Mouse (Mus musculus): ENCODE measurements around the gene Specc1. TPM values are rescaled to one million over a fixed set of nuclear protein-coding genes. Genes with fewer than 3 reads are reported as not detected.

The Specc1 gene
- polyA plus RNA-seq, 1 experiment from 2014 or later = 8.8 TPM

DNA sequence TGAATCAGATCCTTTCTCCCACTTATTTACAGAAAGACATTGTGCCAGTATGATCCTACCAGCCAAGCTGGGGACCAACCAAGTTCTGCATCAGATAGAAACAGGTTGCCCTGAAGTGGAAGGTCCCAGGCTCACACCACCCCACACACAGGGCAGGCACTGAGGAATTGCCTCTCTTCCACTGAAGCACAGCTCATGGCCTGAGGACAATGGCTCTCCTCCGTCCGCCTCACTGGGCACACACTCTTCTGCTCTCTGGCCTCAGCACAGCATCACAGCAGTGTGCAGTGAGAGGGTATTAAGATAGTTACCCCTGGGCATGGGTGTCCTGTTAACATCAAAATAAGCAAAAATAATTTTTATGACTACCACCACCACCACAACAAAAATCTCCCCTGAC is 252.5 kb downstream of the Specc1 start:
- Histone ChIP-seq H3K27me3 (no peaks in the 10 kb centered on the region), H3K4me3 (no peak overlapping the region), H3K4me1 (no peaks in the 10 kb centered on the region), H3K27ac (no peak overlapping the region), H3K9me3 (no peaks in the 10 kb centered on the region), H3K9ac (no peak overlapping the region), H3K36me3 (no peaks in the 10 kb centered on the region), H3K4me2 (no peak overlapping the region)
- 82% methylated on average over 2 of the region's 2 CpGs for WGBS
- ATAC-seq (ENCODE audit: insufficient number of reproducible peaks, low FRiP score, low TSS enrichment, low read depth) = no peak

DNA sequence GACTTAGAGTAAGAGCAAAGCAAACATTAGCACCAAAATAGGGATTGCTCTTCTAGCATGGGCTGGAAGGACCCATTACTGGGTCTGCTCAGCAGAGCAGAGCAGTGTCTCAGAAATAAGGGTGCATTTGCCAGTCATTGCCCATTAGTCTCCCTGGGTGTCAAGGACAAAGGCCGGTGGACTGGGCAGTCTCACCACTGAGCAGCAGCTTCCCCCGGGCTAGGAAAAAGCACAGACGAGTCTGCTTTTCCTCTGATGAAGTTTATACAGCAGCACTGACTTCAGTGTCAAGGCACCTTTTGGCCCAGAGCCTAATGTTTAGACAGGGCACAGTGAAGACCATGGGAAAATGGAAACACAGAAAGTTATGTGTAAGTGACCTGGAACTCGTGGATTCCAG is 253.3 kb downstream of the Specc1 start:
- H3K4me2 ChIP-seq = no peak overlapping the region
- H3K27me3 ChIP-seq = no peaks in the 10 kb centered on the region
- no peaks in the 10 kb centered on the region for H3K9me3 ChIP-seq
- H3K27ac ChIP-seq = no peak overlapping the region
- H3K4me3 ChIP-seq = no peak overlapping the region
- no peaks in the 10 kb centered on the region for H3K36me3 ChIP-seq
- no peak for ATAC-seq (ENCODE audit: insufficient number of reproducible peaks, low FRiP score, low TSS enrichment, low read depth)
- H3K4me1 ChIP-seq = no peaks in the 10 kb centered on the region
- no peak overlapping the region for H3K9ac ChIP-seq
- WGBS = 57% methylated on average over 4 of the region's 4 CpGs

DNA sequence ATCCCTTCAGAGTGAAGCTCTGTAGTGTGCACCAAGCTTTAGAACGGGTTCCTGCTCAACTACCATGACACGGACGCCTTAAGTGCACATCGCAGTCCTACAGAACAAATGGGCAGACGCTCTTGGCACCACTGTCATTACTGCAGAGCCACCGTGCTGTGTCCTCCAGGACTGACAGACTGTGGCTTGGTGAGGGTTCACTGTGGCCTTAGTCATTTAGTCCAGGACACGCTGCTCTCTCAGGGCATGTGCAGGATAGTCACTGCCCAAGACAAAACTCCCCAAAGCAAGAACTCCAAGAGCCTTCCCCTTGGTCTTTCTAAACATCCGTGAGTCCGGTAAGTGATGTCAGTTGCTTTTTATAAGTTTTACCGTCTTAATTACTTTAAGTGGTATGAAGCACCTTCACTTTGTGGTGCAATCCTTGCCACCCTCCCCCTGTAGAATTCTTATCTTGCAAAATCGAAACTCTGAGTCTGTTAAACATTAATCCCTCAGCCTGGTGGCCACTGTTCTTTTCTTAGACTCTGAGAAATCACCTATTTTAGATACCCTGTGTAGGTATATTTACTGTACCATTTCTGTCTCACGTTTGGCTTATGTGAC is 256.9 kb downstream of the Specc1 start:
- Histone ChIP-seq H3K9ac (no peak overlapping the region), H3K4me3 (no peak overlapping the region), H3K27me3 (no peaks in the 10 kb centered on the region), H3K4me1 (no peaks in the 10 kb centered on the region), H3K27ac (no peak overlapping the region), H3K9me3 (no peaks in the 10 kb centered on the region), H3K4me2 (no peak overlapping the region), H3K36me3 (no peaks in the 10 kb centered on the region)
- ATAC-seq (ENCODE audit: insufficient number of reproducible peaks, low FRiP score, low TSS enrichment, low read depth) = no peak
- 87% methylated on average over 12 of the region's 12 CpGs for WGBS

DNA sequence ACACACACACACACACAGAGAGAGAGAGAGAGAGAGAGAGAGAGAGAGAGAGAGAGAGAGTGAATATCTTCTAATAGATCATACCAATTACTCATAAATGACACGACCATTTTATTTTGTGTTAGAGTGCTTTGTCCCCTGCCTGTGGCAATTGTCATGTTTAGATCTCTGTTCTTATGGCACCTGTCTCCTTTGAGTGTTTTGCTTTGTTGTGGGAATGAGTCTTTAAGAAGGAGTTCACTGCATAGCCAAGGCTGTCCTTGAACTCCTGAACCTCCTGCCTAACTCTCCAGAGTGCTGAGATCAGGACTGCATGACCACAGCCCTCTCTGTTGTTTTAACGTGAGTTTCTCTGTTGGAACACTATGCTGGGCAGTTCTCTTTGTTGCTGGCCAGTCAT is 258.5 kb downstream of the Specc1 start:
- Histone ChIP-seq H3K36me3 (no peaks in the 10 kb centered on the region), H3K4me1 (no peaks in the 10 kb centered on the region), H3K27me3 (no peaks in the 10 kb centered on the region), H3K9me3 (no peaks in the 10 kb centered on the region), H3K4me2 (no peak overlapping the region), H3K9ac (no peak overlapping the region), H3K4me3 (no peak overlapping the region), H3K27ac (no peak overlapping the region)
- no peak for ATAC-seq (ENCODE audit: insufficient number of reproducible peaks, low FRiP score, low TSS enrichment, low read depth)
- WGBS = 78% methylated on average over 2 of the region's 2 CpGs

DNA sequence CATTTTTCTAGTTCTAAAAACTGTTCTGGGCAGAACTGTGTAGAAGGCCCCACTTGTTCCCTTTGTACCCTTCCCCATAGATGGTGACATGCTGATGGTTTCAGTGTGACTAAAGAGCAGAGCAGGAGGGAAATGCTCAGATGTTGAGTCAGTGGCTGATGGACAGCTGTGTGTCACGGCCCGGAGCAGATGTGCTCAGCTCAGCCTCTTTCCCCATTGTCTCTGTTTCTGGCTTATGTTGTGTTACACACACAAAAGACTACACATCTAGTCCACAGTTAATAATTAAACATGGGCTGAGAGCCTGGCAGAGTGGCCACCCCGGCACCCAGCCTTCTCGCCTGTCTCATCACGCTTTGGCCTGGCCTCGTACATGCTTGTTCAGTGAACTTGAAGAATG is 261.2 kb downstream of the Specc1 start:
- Histone ChIP-seq H3K4me1 (no peaks in the 10 kb centered on the region; the same call in 1 of the 2 replicates), H3K9ac (no peak overlapping the region), H3K9me3 (no peaks in the 10 kb centered on the region), H3K27me3 (no peaks in the 10 kb centered on the region), H3K36me3 (no peaks in the 10 kb centered on the region), H3K4me2 (no peak overlapping the region), H3K4me3 (no peak overlapping the region), H3K27ac (no peak overlapping the region)
- ATAC-seq (ENCODE audit: insufficient number of reproducible peaks, low FRiP score, low TSS enrichment, low read depth) = no peak
- WGBS = 75% methylated on average over 6 of the region's 6 CpGs

DNA sequence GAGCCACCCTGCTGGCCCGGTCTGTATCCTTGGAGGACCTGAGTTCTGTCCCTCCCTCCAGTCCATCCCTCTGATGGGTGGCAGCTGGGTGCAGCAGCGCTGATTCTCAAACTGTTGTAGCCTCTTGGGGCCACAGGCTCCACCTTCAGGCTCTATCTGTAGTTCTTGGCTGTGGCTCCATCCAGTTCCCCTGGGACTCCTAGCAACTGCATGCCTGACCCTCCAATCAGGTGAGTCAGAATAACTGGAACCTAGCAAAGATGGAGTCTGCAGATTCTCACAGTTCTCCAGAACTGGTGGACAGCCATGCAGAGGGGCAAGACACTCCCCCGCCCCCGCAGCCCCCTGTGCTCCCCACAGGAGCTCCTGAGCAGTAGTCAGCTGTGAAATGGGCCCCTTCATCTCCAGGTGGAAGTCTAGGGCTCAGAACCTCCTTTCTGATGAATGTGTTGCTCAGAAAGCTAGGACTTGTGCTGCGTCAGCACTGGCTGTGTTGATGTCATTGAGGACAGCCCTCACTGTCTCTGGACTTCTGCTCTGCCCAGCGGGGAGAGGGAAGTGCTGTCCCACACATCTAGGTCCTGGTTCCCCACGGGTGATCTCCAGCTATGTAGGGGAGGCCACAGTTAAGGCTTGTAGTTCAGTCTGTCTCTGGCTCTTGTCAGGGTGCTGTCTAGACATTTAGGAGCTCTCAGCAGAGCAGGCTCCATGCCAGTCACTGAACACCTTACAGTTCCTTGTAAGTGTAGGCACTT is 264.4 kb downstream of the Specc1 start:
- peaks cover 6% of the 10 kb centered on the region for H3K4me1 ChIP-seq
- ATAC-seq (ENCODE audit: insufficient number of reproducible peaks, low FRiP score, low TSS enrichment, low read depth) = no peak
- no peak overlapping the region for H3K27ac ChIP-seq
- 74% methylated on average over 7 of the region's 7 CpGs for whole genome bisulfite sequencing
- no peaks in the 10 kb centered on the region for H3K36me3 ChIP-seq
- no peaks in the 10 kb centered on the region for H3K9me3 ChIP-seq
- H3K27me3 ChIP-seq = no peaks in the 10 kb centered on the region
- H3K4me2 ChIP-seq = no peak overlapping the region
- H3K9ac ChIP-seq = no peak overlapping the region
- no peak overlapping the region for H3K4me3 ChIP-seq

DNA sequence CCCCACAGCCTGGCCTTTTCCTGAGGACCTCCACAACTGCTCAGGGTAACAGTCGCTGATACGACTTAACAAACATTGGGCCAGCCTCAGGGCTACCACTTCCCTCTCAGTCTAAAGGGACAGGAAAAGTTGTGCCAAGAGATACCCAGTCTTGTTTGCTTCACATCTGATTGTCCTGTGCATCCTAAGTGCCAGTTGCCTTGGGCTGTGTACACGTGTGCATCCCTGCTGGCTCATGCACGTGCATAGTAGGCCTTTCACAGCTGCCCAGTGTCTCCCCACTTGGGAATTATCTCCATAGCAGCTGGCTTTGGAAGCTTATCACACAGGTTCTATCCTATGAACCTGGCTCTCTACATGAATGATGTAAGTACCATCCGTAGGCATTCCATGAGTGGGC is 266.9 kb downstream of the Specc1 start:
- Histone ChIP-seq H3K9me3 (no peaks in the 10 kb centered on the region), H3K4me2 (no peak overlapping the region), H3K4me3 (no peak overlapping the region), H3K9ac (no peak overlapping the region), H3K27me3 (no peaks in the 10 kb centered on the region), H3K27ac (no peak overlapping the region), H3K4me1 (peaks cover 6% of the 10 kb centered on the region), H3K36me3 (no peaks in the 10 kb centered on the region)
- no peak for ATAC-seq (ENCODE audit: insufficient number of reproducible peaks, low FRiP score, low TSS enrichment, low read depth)
- WGBS = 85% methylated on average over 5 of the region's 5 CpGs

DNA sequence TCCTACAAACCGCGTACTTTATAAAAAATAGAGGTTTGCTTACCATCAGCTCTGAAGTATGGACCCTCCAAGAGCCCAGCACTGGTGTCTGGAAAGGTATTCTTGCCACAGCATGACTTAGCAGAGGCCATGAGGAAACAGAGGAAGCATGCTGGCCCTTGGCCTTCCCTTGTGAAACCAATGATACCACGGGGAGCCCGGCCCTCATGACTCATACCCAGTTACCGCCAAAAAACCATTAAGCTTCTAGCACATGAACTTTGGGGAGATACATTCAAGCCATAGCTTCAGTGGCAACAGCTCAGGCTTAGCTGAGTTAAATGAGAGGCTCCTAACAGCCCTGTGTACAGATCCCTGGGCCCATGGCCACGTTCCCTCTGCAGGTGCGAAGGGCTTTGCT is 267.4 kb downstream of the Specc1 start:
- no peak for ATAC-seq (ENCODE audit: insufficient number of reproducible peaks, low FRiP score, low TSS enrichment, low read depth)
- Histone ChIP-seq H3K4me2 (no peak overlapping the region), H3K27me3 (no peaks in the 10 kb centered on the region), H3K27ac (no peak overlapping the region), H3K9me3 (no peaks in the 10 kb centered on the region), H3K9ac (no peak overlapping the region), H3K4me1 (peaks cover 6% of the 10 kb centered on the region), H3K36me3 (no peaks in the 10 kb centered on the region), H3K4me3 (no peak overlapping the region)
- 84% methylated on average over 7 of the region's 7 CpGs for WGBS

DNA sequence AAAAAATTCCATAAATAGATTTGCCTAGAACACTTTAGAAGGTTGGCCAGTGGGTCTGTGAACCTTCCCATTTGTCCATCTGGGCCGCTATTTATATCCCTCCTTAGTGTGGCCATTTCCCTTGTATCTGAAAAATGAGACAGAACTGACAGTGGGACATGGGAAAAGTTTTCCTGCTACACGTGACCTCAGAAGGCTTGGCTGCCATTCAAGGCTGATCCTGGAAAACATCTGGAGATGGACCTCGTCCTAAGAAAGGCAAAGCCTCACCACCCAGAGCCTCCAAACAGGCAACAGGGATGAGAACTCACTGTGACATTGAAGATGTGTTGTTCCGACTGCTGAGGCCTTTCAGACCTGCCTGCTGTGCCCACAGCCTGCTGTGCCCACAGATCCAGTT is 268.2 kb downstream of the Specc1 start:
- 49% methylated on average over 4 of the region's 4 CpGs for WGBS
- H3K4me2 ChIP-seq = no peak overlapping the region
- H3K27ac ChIP-seq = no peak overlapping the region
- H3K9me3 ChIP-seq = no peaks in the 10 kb centered on the region
- no peaks in the 10 kb centered on the region for H3K36me3 ChIP-seq
- no peak for ATAC-seq (ENCODE audit: insufficient number of reproducible peaks, low FRiP score, low TSS enrichment, low read depth)
- peaks cover 6% of the 10 kb centered on the region for H3K4me1 ChIP-seq
- H3K9ac ChIP-seq = no peak overlapping the region
- H3K27me3 ChIP-seq = no peaks in the 10 kb centered on the region
- no peak overlapping the region for H3K4me3 ChIP-seq

DNA sequence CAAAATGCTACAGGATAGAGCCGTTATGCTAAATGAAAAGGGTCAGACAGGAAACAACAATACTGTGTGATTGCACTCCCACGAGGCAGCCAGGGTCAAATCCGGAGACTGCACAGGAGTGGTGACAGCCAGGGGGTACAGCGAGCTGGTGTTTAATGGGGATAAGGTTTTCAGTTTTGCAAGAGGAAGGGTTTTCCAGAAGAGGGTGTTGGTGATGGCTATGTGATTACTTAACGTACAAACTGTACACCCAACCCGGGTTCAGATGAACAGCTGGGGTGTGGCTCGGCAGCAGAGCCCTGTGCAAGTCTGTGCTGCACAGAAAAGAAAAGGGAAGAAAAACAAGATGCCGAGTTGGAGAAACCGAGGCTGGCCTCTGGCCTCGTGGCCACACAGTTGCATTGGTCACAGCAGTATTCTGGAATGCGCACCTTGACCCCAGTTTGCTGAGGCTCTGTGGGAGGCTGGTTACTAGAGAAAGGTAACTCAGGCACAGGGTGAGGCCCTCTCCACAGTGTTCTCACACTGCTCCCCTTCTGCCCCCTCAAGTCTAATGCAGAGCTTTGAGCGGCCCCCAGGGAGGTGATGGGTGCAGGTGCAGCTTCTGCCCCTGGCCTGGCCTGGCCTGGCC is 284.2 kb downstream of the Specc1 start:
- Histone ChIP-seq H3K9me3 (no peaks in the 10 kb centered on the region), H3K9ac (no peak overlapping the region), H3K4me3 (no peak overlapping the region), H3K4me2 (no peak overlapping the region), H3K4me1 (0 out of 2 replicates have a peak, but pooled peaks cover 2% of the 10 kb centered on the region), H3K27ac (no peak overlapping the region), H3K27me3 (no peaks in the 10 kb centered on the region; the same call in 1 of the 2 replicates), H3K36me3 (no peaks in the 10 kb centered on the region)
- 69% methylated on average over 12 of the region's 12 CpGs for WGBS
- ATAC-seq (ENCODE audit: insufficient number of reproducible peaks, low FRiP score, low TSS enrichment, low read depth) = no peak

DNA sequence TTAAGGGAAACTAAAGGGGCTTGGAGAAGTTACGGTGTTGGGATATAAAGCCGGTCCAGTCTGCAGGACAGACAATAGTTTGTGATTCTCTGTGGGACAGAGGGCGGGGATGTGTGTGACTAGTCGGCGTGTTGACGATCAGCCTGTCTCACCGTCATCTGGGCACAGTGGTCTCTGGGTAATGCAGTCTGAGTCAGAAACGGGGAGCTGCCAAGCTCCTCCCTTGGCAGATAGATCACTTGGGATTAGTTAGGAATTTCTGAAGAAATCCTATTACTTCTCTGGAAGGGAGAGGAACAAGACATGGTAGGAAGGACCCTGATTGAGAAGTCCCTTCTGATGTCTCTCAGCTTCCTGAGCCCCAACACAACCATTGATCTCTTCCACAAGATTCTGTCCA is 287.3 kb downstream of the Specc1 start:
- Histone ChIP-seq H3K27ac (no peak overlapping the region), H3K27me3 (peaks cover 8% of the 10 kb centered on the region; the same call in 1 of the 2 replicates), H3K4me2 (no peak overlapping the region), H3K36me3 (no peaks in the 10 kb centered on the region), H3K4me1 (peaks cover 9% of the 10 kb centered on the region; the same call in 1 of the 2 replicates), H3K4me3 (no peak overlapping the region), H3K9me3 (no peaks in the 10 kb centered on the region), H3K9ac (no peak overlapping the region)
- WGBS = 74% methylated on average over 8 of the region's 8 CpGs
- ATAC-seq (ENCODE audit: insufficient number of reproducible peaks, low FRiP score, low TSS enrichment, low read depth) = no peak

DNA sequence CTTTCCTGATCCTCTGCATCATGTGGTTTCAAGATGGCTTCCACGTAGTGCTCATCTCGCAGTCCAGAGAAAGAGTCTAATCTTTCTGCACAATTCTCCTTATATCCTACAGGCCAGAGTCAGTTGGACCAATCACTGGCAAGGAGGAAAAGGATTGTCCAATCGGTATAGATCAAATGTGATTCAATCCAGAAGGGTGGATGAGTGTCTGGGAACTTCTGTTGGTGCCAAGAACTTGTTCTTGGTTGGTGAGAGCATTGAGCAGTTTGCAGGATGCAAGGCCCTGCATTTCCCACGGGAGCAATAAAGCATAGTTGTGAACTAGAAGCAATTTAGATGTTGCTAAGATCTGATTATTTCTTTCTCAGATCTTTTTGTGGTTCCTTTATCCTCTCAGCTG is 287.9 kb downstream of the Specc1 start:
- Histone ChIP-seq H3K4me1 (peaks cover 15% of the 10 kb centered on the region), H3K9ac (no peak overlapping the region), H3K36me3 (no peaks in the 10 kb centered on the region), H3K4me2 (no peak overlapping the region), H3K4me3 (no peak overlapping the region), H3K27me3 (peaks cover 11% of the 10 kb centered on the region; the same call in 1 of the 2 replicates), H3K27ac (no peak overlapping the region), H3K9me3 (no peaks in the 10 kb centered on the region)
- WGBS = 84% methylated on average over 4 of the region's 4 CpGs
- no peak for ATAC-seq (ENCODE audit: insufficient number of reproducible peaks, low FRiP score, low TSS enrichment, low read depth)

All from limb, embryonic 15.5 days (tissue).